Mouse (Mus musculus) bone marrow, adult 2 months (tissue): ENCODE results near the gene Cd164.
A peak's percentile ranks its signal among the peaks of the same experiment; 100 is the strongest.

Source experiments
- CTCF ChIP-seq: fragments of 200-500 bp; IDR thresholded peaks from 2 replicates; pipeline ENCODE4 v1.5.1; 2011; ENCODE audit warnings: low read length, control low read depth; ENCODE audit not compliant: control insufficient read depth, insufficient read depth
- POLR2A ChIP-seq: fragments of 200-500 bp; IDR thresholded peaks from 2 replicates; pipeline ENCODE4 v1.6.1; 2011; ENCODE audit warnings: low read depth, mild to moderate bottlenecking, control low read depth, low read length, borderline replicate concordance; ENCODE audit not compliant: control insufficient read depth

GRCm38 (mm10) chr10:41518981-41519618, at the start of gene Cd164:
- TF ChIP-seq CTCF = no peak
- peak; percentile 96 for TF ChIP-seq POLR2A
